Mouse (Mus musculus): Measurements from ENCODE around the gene Sema3f.

Gene Sema3f

GRCm38 (mm10) chr9:107688939-107689338, 21.3 kb downstream of the Sema3f start:
- no peak for DNase-seq

DNA sequence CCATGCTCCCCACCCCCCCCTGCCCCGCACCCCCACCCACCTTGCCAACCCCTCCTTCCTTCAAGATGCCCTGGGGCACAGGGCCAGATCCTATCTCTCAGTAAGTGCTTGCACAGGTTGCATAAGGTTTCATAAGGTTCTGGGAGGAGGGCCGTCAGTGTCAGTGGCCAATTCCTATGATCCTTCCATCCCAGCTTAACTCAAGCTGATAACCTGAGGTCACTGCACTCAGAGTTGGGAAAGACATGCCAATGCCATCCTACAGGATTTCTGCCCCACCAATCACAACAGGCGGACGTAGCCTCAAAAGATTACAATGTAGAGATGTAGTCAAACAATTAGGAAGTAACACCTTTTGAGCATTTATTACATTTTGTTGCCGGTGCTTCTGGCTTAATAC, 21.9 kb downstream of the Sema3f start:
- DNase-seq, result no peak

DNA sequence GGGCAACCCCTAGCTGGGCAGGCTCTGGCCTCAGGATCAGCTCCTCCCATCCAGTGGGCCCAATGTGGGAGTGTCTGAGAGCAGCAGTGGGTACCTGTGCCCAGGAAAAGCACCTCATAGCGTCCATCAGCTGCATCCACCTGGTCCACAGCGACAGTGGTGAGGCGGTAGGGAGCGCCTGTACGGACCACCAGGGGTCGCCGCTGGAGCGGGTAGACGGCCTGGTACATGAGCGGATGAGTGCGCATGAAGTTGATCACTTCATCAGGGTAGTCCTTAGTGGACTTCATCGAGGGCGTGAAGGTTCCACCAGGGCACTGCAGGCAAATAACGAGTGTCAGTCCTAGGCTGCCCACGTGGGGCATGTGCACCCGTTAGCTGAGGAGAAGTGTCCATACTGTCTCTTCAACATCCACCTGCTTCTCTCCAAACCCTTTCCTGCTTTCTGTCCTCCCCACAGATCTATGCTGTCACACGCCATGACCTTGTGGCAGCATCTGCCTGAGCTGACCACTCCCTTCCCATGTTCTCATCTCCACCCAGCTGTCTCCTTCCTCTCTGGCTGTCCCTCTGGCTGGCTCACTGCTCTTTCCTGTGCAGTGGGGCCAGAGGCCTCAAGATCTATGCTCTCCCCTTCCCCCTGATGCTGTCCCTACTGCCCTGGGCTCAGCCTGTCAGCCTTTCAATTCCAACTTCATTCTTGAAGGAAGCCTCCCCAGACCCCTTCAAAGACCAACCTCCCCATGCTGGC, 24.9 kb downstream of the Sema3f start:
- peak; percentile 75 for DNase-seq

GRCm38 (mm10) chr9:107682405-107682804, 27.9 kb downstream of the Sema3f start:
- no peak for DNase-seq

- no peak for DNase-seq
Measured at GRCm38 (mm10) chr9:107679501-107679900, 30.8 kb downstream of the Sema3f start, which contains the start of gene Gnat1. Gnat1 (minus strand) TSS chr9:107679712.

GRCm38 (mm10) chr9:107678861-107679260, 31.4 kb downstream of the Sema3f start:
- DNase-seq, result no peak

GRCm38 (mm10) chr9:107677819-107678526, 32.3 kb downstream of the Sema3f start:
- peak; percentile 81 for DNase-seq

GRCm38 (mm10) chr9:107677091-107677784, 33.0 kb downstream of the Sema3f start:
- DNase-seq, result peak; percentile 69

DNA sequence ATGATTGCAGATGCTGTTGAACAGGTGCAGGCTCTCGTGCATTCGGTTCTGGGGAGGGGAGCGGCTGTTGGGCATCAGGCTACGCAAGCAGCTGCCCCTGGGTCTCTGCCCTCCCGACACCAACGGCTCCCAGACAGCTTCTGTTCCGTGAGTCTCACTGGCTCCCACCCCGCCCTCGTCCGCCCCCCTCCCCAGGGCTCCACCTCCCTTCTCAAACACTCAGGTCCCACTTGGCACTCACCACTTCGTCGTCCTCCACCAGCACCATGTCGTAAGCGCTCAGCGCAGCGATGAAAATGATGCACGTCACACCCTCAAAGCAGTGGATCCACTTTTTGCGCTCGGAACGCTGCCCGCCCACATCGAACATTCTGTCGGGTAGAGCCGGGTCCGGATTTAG, 34.0 kb downstream of the Sema3f start:
- no peak for DNase-seq

DNA sequence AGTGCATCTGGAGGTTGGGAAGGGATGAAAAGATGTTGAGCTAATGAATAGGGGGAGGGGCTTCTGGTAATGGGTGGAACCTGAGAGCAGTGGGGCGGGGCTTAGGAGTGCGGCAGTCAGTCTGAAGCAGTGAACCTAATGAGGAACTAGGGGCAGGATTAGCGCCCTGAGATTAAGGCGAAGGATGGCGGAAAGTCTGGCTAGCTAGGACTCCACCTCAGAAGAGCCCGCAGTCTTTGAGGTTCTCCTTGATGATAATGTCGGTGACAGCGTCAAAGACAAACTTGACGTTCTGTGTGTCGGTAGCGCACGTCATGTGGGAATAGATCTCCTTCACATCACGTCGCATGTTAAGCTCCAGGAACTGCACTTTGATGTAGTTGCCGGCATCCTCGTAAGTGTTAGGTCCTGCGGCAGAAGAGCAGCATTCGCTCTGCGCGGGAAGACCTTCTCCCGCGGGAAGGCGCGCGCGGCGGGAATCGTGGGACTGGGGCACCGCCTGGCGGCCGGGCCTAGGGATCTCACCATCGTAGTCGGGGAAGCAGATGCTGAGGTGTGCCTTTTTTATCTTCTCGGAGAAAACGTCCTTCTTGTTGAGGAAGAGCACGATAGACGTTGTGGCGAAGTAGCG, 34.5 kb downstream of the Sema3f start:
- DNase-seq, result peak; percentile 91

GRCm38 (mm10) chr9:107674609-107675429, 35.5 kb downstream of the Sema3f start:
- no peak for DNase-seq

DNA sequence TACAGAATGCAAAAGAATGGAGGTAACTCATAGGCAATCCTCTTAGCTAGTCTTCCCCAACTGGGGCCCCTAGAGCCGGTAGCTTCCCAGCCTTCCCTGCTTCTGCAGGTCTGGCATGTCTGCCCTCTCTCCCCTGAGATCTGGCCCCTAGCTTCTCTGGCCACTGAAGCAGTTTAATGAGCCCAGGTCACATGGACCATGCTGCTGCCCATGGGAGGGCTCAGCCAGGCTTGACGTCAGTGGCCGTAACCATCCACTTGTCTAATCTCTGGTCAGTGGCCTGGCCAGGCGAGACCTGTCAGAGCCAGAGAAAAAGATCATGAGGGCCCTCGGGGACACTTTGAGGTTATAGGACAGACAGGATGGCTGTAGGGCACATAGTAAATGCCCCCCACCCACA, 40.0 kb downstream of the Sema3f start:
- peak; percentile 37 for DNase-seq

DNA sequence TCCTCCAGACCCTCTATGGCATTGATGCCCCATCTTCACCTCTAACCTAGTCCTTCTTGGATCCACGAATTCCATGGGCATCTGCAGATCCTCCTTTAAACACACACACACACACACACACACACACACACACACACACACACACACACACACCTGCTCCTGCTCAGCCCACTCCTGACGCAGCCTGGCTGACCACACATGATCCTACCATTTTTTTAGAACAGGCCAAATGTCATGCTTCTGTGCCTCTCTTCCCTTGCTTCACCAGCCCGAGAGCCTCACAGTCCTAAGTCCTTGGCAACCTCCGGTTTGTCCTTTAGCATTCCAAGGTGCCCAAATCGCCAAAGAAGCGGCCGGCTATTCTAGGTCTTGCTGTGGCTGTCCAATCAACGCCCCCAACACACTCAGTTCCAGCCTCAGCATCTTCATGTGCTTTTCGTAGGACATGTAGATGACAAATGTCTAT, 40.8 kb downstream of the Sema3f start, which contains the start of gene Slc38a3:
Gene Slc38a3 (minus strand): TSS at position 51 of the 466 bp plus-strand sequence.
- no peak for DNase-seq

- no peak for DNase-seq
Measured at GRCm38 (mm10) chr9:107668916-107669315, 41.4 kb downstream of the Sema3f start.

DNA sequence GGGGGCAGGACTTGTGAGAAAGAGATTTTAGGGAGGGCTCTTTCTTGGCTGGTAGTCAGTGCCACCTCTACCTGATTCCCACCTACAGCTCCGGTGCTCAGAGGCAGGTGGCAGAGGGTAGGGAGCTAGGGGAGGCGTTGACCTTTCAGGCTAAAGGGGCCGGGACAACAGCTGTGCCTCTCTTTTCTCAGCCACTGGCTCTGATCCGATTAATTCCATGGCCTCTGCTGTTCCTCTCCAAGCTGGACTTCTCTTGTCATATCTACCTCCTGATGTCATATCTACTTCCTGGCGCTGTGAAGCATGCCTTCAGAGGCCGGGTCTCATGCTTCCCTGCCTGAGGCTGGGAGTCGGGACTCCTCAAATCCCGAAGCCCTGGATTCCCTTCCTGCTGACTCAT, 42.3 kb downstream of the Sema3f start:
- DNase-seq, result no peak

DNA sequence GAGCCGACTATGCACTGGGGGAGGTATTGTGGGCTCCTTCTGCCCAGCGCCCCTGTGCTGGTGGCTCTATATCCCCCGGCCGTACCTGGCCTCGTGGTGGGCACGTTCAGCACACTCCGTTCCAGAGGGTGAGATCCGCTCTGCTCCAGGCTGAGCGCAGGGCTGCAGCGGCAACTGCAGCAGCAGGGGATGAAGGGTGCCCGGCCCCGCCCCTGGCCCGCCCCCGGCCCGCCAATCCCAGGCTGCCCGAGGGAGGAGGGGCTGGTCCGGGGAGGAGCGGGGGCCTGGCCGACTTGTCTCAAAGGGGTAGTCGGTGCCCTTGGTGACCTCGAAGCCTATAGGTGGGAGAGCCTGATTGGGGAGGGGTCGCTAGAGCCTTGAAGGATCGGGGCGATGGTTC, 43.1 kb downstream of the Sema3f start:
- peak; percentile 87 for DNase-seq

GRCm38 (mm10) chr9:107666751-107667205, 43.5 kb downstream of the Sema3f start:
- DNase-seq, result peak; percentile 48

DNA sequence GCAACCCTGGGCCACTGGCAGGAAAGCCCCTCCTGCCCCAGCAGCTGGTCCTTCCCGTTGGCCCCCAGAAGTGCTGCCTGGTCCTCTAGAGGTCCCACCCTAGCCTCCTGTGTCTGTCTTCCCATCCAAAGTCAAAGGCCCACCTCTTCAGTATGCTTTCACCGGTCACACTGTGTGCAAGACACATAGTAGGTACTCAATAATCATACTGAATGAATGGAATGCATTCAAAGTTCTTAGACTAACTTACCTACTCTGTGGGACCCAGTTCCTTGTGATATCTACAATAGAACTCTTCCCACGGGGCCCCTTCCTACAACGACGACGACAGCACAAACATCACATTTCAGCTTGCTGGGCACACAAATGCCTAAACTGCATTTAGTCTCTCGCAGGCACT, 45.0 kb downstream of the Sema3f start:
- no peak for DNase-seq

DNA sequence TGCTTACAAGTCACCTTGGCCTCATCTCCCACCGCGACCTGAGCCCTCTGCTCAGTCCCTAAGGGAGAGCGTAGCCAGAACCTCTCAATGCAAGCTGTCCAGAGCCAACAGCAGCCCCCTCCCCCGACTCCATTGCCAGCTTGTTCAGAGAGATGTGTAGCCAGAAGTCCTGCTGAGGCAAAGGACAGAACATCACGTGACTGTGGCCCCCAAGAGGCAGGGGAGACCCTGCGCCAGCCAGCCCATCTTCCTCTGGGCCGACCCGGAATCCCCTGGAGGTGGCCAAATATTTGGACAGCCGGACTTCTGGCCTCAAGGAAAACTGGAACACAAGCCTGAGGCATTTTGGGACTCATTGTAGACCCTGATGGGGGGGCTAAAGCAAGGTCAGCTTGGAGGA, 46.8 kb downstream of the Sema3f start:
- DNase-seq, result no peak

DNA sequence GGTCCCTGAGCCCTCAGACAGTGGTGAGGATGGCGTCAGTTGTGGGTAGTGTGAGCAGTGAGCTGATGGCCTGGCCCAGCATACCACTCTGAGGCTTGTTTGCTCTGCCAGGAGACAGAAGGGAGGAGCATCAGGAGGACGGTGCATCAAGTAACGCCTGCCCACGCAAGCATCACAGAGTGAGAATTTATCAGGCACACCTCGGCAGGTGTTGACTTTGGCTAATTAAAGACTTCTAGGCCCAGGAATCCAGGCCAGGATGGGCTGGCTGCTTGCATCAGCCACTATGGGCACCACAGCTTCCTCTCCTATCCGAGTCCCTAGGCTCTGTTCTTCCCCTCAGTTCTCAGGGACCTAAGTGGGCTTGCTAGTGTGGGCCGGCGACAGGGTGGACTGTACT, 47.9 kb downstream of the Sema3f start:
- DNase-seq, result no peak

DNA sequence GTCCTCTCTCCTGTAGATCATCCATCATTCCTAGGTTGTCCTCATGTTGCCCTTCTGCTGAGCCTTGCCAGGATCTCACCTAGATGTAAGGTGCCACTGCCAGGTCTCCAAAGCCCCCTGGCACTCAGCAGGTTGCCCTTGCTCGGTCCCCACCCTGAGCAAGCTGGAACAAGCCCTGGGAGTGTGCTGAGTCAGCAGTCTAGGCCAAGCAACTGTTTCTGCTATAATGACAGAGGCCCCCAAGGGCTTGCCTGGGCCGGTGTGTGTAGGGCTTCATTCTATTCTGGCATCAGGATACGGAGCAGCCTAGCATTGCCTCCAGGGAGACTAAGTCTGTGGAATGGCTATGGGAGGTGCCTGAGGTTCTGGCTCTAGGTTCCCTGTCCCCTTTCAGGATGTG, 49.5 kb downstream of the Sema3f start:
- DNase-seq, result no peak

DNA sequence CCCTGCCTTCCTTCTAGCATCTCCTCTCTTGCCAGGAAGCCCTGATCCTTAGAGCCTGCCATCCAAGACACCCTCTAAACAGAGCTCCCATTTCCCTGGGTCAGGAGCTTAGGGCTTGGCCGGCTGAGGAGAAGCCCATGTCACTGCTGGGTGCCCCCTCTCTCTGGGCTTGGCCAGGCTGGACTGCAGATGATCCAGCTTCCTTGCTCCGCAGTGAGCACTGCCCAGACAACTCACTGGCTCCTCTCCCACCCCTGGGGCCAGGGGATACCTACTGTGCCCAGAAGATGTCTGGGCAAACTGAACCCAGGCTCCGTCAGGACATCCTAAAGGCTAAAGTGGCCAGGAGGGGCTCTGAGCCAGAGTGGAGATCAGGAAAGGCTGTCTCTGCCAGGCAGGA, 50.3 kb downstream of the Sema3f start:
- DNase-seq, result no peak
